Mouse (Mus musculus) erythroblast, embryonic 14.5 days (primary cell): ENCODE results near the gene Acer3.

Source experiments
- GATA1 ChIP-seq: IDR thresholded peaks from 2 replicates; pipeline ENCODE4 v1.6.1; 2012; ENCODE audit warnings: low read length, inconsistent platforms, mixed read lengths
- TAL1 ChIP-seq: IDR thresholded peaks from 3 replicates; pipeline ENCODE4 v1.6.1; 2012; ENCODE audit warnings: low read length, inconsistent platforms, mixed read lengths

DNA sequence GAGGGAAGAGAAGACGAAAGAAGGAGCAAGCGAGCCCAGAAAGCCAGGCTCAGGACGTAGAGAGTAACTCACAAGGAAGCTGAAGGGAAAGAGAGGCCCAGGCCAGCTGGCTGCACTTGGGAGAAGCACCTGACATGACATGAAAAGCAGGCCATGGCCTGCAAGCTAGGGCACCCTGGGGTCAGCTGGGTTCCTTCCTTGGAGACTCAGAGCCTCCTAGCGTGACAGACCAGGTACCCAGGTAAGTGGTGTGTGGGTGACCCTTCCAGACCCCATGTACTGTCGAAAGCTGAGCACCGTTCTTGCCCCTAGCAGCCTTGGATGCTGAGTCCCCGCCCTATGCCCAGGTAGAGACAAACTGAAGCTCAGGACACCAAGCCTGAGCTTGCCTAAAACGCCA is 148.3 kb downstream of the Acer3 start:
- no peak for TF ChIP-seq GATA1
- TF ChIP-seq TAL1 = no peak
